Mouse (Mus musculus): ENCODE data around the gene Atg7. TPM values are rescaled to one million over a fixed set of nuclear protein-coding genes. Genes with fewer than 3 reads are reported as not detected.
"Not testable (repeated sequence)": the region's sequence is repeated elsewhere in the genome, so short reads cannot be mapped to it uniquely, and the experiment has no call there.

Gene Atg7
- total and polyA plus RNA-seq, 3 experiments, result 11.1 to 15.7 (median 14.8) TPM

GRCm38 (mm10) chr6:114889971-114890370 lies 247.1 kb downstream of the Atg7 start:
- H3K4me3 ChIP-seq (replicated peaks in 1 of 3; ENCODE audit: low read depth in 2 of 3, low read length in 2 of 3, poor library complexity in 1 of 3); H3K27me3 ChIP-seq (replicated peaks); H3K27ac ChIP-seq (ENCODE audit: insufficient read depth, low read depth); dilution Hi-C loops (cut with MboI; ENCODE audit: extremely low pct_ligation_motif_present, extremely low pct_unique_long_range_greater_than_20kb, low sequenced_read_pairs); H3K4me2 ChIP-seq (ENCODE audit: insufficient read depth, low read depth, poor library complexity, severe bottlenecking); in situ Hi-C loops (cut with MboI; ENCODE audit: low pct_ligation_motif_present, low pct_unique_long_range_greater_than_20kb, low sequenced_read_pairs); H3K9ac ChIP-seq (ENCODE audit: insufficient read depth, low read depth); H3K9me3 ChIP-seq (replicated peaks; ENCODE audit: low read length); DNase-seq (ENCODE audit: extremely low read depth): not testable (repeated sequence)
- Histone ChIP-seq H3K79me2 (replicated peaks; ENCODE audit: control insufficient read depth, extremely low read depth, insufficient read depth, poor library complexity, severe bottlenecking) (peaks cover 66% of the 10 kb centered on the region), H3K36me3 (replicated peaks in 1 of 2; ENCODE audit: control insufficient read depth in 1 of 2, insufficient read depth in 1 of 2, low read length in 1 of 2) (peaks cover 20 to 44% of the 10 kb centered on the region in 2 experiments), H3K4me1 (ENCODE audit: control insufficient read depth in 1 of 2, insufficient read depth in 2 of 2) (peaks cover 68 to 94% of the 10 kb centered on the region in 2 experiments)

- DNase-seq (ENCODE audit: extremely low read depth), result no peak
- Histone ChIP-seq H3K9ac (ENCODE audit: insufficient read depth, low read depth) (no peak overlapping the region), H3K79me2 (replicated peaks; ENCODE audit: control insufficient read depth, extremely low read depth, insufficient read depth, poor library complexity, severe bottlenecking) (peaks cover 65% of the 10 kb centered on the region), H3K9me3 (replicated peaks; ENCODE audit: low read length) (peaks cover 3% of the 10 kb centered on the region), H3K27me3 (replicated peaks) (no peaks in the 10 kb centered on the region), H3K4me2 (ENCODE audit: insufficient read depth, low read depth, poor library complexity, severe bottlenecking) (no peak overlapping the region), H3K36me3 (replicated peaks in 1 of 2; ENCODE audit: control insufficient read depth in 1 of 2, insufficient read depth in 1 of 2, low read length in 1 of 2) (peaks cover 17 to 45% of the 10 kb centered on the region in 2 experiments), H3K27ac (ENCODE audit: insufficient read depth, low read depth) (no peak overlapping the region), H3K4me1 (ENCODE audit: control insufficient read depth in 1 of 2, insufficient read depth in 2 of 2) (peaks cover 71 to 94% of the 10 kb centered on the region in 2 experiments), H3K4me3 (replicated peaks in 1 of 3; ENCODE audit: low read depth in 2 of 3, low read length in 2 of 3, poor library complexity in 1 of 3) (no peak overlapping the region)
- TF ChIP-seq EP300 (IDR thresholded peaks at IDR 0.05; ENCODE audit: low read length) (no peak), MAX (IDR thresholded peaks at IDR 0.05; ENCODE audit: low read length) (no peak)
- dilution Hi-C loops (cut with MboI; ENCODE audit: extremely low pct_ligation_motif_present, extremely low pct_unique_long_range_greater_than_20kb, low sequenced_read_pairs) (no loop called here), in situ Hi-C loops (cut with MboI; ENCODE audit: low pct_ligation_motif_present, low pct_unique_long_range_greater_than_20kb, low sequenced_read_pairs) (no loop called here)
Measured at GRCm38 (mm10) chr6:114890411-114891115, 247.7 kb downstream of the Atg7 start.

GRCm38 (mm10) chr6:114891272-114891671 lies 248.4 kb downstream of the Atg7 start:
- peaks cover 6% of the 10 kb centered on the region for H3K9me3 ChIP-seq (replicated peaks; ENCODE audit: low read length)
- H3K9ac ChIP-seq (ENCODE audit: insufficient read depth, low read depth), result no peak overlapping the region
- in situ Hi-C loops (cut with MboI; ENCODE audit: low pct_ligation_motif_present, low pct_unique_long_range_greater_than_20kb, low sequenced_read_pairs), result no loop called here
- peaks cover 17 to 46% of the 10 kb centered on the region in 2 experiments for H3K36me3 ChIP-seq (replicated peaks in 1 of 2; ENCODE audit: control insufficient read depth in 1 of 2, insufficient read depth in 1 of 2, low read length in 1 of 2)
- no peak for DNase-seq (ENCODE audit: extremely low read depth)
- H3K27ac ChIP-seq (ENCODE audit: insufficient read depth, low read depth), result no peak overlapping the region
- no peak for TF ChIP-seq ELF1 (IDR thresholded peaks at IDR 0.05; ENCODE audit: low read depth, low read length)
- no peak for TF ChIP-seq BHLHE40 (IDR thresholded peaks at IDR 0.05; ENCODE audit: low read depth, low read length)
- TF ChIP-seq CTCF (conservative IDR thresholded peaks at IDR 0.05 in 1 of 2, IDR thresholded peaks at IDR 0.05 in 1 of 2; ENCODE audit: low read depth in 2 of 2, low read length in 2 of 2), result no peak
- TF ChIP-seq MAFK (IDR thresholded peaks at IDR 0.05; ENCODE audit: insufficient replicate concordance, low read length), result no peak
- TF ChIP-seq ZMIZ1 (IDR thresholded peaks at IDR 0.05; ENCODE audit: low read depth, low read length), result no peak
- no peak for TF ChIP-seq POLR2A (IDR thresholded peaks at IDR 0.05; ENCODE audit: low read depth, low read length)
- no peak for TF ChIP-seq CHD2 (IDR thresholded peaks at IDR 0.05; ENCODE audit: low read length)
- dilution Hi-C loops (cut with MboI; ENCODE audit: extremely low pct_ligation_motif_present, extremely low pct_unique_long_range_greater_than_20kb, low sequenced_read_pairs), result no loop called here
- H3K4me3 ChIP-seq (replicated peaks in 1 of 3; ENCODE audit: low read depth in 2 of 3, low read length in 2 of 3, poor library complexity in 1 of 3), result no peak overlapping the region
- H3K4me1 ChIP-seq (ENCODE audit: control insufficient read depth in 1 of 2, insufficient read depth in 2 of 2), result peaks cover 63 to 90% of the 10 kb centered on the region in 2 experiments
- peaks cover 71% of the 10 kb centered on the region for H3K79me2 ChIP-seq (replicated peaks; ENCODE audit: control insufficient read depth, extremely low read depth, insufficient read depth, poor library complexity, severe bottlenecking)
- no peak overlapping the region for H3K4me2 ChIP-seq (ENCODE audit: insufficient read depth, low read depth, poor library complexity, severe bottlenecking)
- no peaks in the 10 kb centered on the region for H3K27me3 ChIP-seq (replicated peaks)
